Mouse (Mus musculus) heart, postnatal 0 days (tissue): ENCODE measurements around the gene Kif1c. TPM values are rescaled to one million over a fixed set of nuclear protein-coding genes. Genes with fewer than 3 reads are reported as not detected.

Source experiments
- ATAC-seq: fragments of 200-750 bp; cut with Nextera tagmentation; 2 replicates; pipeline ENCODE4 v1.8.0; 2017; ENCODE audit warnings: low read depth, moderate number of reproducible peaks, moderate library complexity; ENCODE audit not compliant: insufficient read depth
- DNase-seq: peaks from one replicate; pipeline ENCODE4 v3.0.0-alpha.2; 2016; ENCODE audit warnings: low spot score
- H3K27ac ChIP-seq: fragments of 300-500 bp; sonication (generic); 2 replicates; pipeline ENCODE4 v1.5.1; 2014; ENCODE audit warnings: low read depth, mild to moderate bottlenecking
- H3K27me3 ChIP-seq: fragments of 300-500 bp; sonication (generic); 2 replicates; pipeline ENCODE4 v1.6.1; 2014; ENCODE audit warnings: low read length, mixed read lengths; ENCODE audit not compliant: control insufficient read depth, insufficient read depth
- H3K36me3 ChIP-seq: fragments of 300-500 bp; sonication (generic); replicated peaks from 2 replicates; pipeline ENCODE4 v1.6.1; 2014; ENCODE audit warnings: low read length, mixed read lengths; ENCODE audit not compliant: control insufficient read depth, insufficient read depth
- H3K4me1 ChIP-seq: fragments of 300-500 bp; sonication (generic); 2 replicates; pipeline ENCODE4 v1.6.1; 2014; ENCODE audit warnings: antibody characterized with exemption; ENCODE audit not compliant: control insufficient read depth, insufficient read depth
- H3K4me2 ChIP-seq: fragments of 300-500 bp; sonication (generic); 2 replicates; pipeline ENCODE4 v1.6.1; 2014; ENCODE audit warnings: low read depth, mild to moderate bottlenecking, low read length, moderate library complexity
- H3K4me3 ChIP-seq: fragments of 300-500 bp; sonication (generic); 2 replicates; pipeline ENCODE4 v1.5.1; 2014; ENCODE audit warnings: low read depth, low read length
- H3K9ac ChIP-seq: fragments of 300-500 bp; sonication (generic); replicated peaks from 2 replicates; pipeline ENCODE4 v1.6.1; 2014; ENCODE audit warnings: low read depth, low read length, mixed read lengths
- H3K9me3 ChIP-seq: fragments of 300-500 bp; sonication (generic); replicated peaks from 2 replicates; pipeline ENCODE4 v1.6.1; 2016; ENCODE audit warnings: low read length; ENCODE audit not compliant: control insufficient read depth
- CTCF ChIP-seq: IDR thresholded peaks from 2 replicates; pipeline ENCODE4 v1.5.1; 2016; ENCODE audit warnings: antibody characterized with exemption, control low read depth, low read depth
- EP300 ChIP-seq: IDR thresholded peaks from 2 replicates; pipeline ENCODE4 v1.6.1; 2016; ENCODE audit warnings: antibody characterized with exemption, low read depth
- WGBS: fragments of 180-500 bp; shearing (Covaris S2); extraction: QIAGEN DNeasy Blood & Tissue Kit; methylation state at CpG from one replicate; pipeline ENCODE4 v1.1.7; 2014; 5-methylcytosine and 5-hydroxymethylcytosine counted together
- polyA plus RNA-seq: library from polyadenylated mRNA; unstranded; fragments of >200 nt; fragmentation: Nextera tagmentation; extraction: Ambion mirVana; gene quantifications from 2 replicates; pipeline ENCODE4 v1.2.1, GENCODE M21; 2015
- total RNA-seq: library from RNA; depleted of rRNA; stranded (reverse); fragments of >200 nt; gene quantifications from 2 replicates; pipeline ENCODE4 v1.2.3, GENCODE M21; 2014; ENCODE audit warnings: low replicate concordance

Gene Kif1c
- total and polyA plus RNA-seq, 2 experiments from 2014 or later: 6.4 to 92.9 TPM

DNA sequence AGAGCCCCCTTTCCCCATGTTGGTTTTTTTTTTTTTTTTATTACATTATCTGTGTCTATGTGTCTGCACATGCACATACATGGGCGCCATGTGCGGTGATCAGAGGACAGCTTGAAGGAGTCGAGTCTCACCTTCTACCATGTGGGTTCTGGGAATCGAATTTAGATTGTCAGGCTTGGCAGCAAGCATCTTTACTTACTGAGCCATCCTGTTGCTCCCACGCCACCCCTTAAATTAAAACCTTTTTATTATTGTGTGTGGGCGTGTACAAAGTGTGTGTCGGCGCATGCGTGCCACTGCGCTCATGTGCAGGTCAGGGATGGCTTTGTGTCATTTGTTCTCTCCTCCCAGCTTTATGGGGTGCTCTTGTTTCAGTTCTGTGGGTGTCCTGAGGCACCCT lies 10.7 kb downstream of the Kif1c start:
- WGBS: 95% methylated on average over 10 of the region's 10 CpGs
- Histone ChIP-seq H3K9me3 (no peaks in the 10 kb centered on the region), H3K36me3 (peaks cover 86% of the 10 kb centered on the region), H3K4me1 (no peaks in the 10 kb centered on the region), H3K4me2 (no peak overlapping the region), H3K27me3 (no peaks in the 10 kb centered on the region), H3K27ac (no peak overlapping the region), H3K9ac (no peak overlapping the region), H3K4me3 (no peak overlapping the region)
- ATAC-seq: no peak
- no peak for DNase-seq
- TF ChIP-seq CTCF (no peak), EP300 (no peak)

- peaks cover 86% of the 10 kb centered on the region for H3K36me3 ChIP-seq
- 88% methylated on average over 6 of the region's 6 CpGs for WGBS
Measured at GRCm38 (mm10) chr11:70713222-70713621, 12.9 kb downstream of the Kif1c start.

GRCm38 (mm10) chr11:70715832-70716231 lies 15.5 kb downstream of the Kif1c start:
- 90% methylated on average over 6 of the region's 6 CpGs for WGBS
- no peaks in the 10 kb centered on the region for H3K4me1 ChIP-seq
- H3K36me3 ChIP-seq: peaks cover 86% of the 10 kb centered on the region
- no peak overlapping the region for H3K27ac ChIP-seq
- DNase-seq: no peak
- H3K9me3 ChIP-seq: no peaks in the 10 kb centered on the region
- H3K27me3 ChIP-seq: no peaks in the 10 kb centered on the region
- no peak for ATAC-seq
- H3K9ac ChIP-seq: no peak overlapping the region
- TF ChIP-seq CTCF: no peak
- TF ChIP-seq EP300: no peak
- H3K4me3 ChIP-seq: no peak overlapping the region
- H3K4me2 ChIP-seq: no peak overlapping the region

More at GRCm38 (mm10) chr11:70713222-70713621, 12.9 kb downstream of the Kif1c start:
- Histone ChIP-seq H3K4me1 (no peaks in the 10 kb centered on the region), H3K9me3 (no peaks in the 10 kb centered on the region), H3K9ac (no peak overlapping the region), H3K4me2 (no peak overlapping the region), H3K27ac (no peak overlapping the region), H3K27me3 (no peaks in the 10 kb centered on the region), H3K4me3 (no peak overlapping the region)
- TF ChIP-seq EP300: no peak
- TF ChIP-seq CTCF: no peak
- DNase-seq: no peak
- no peak for ATAC-seq

DNA sequence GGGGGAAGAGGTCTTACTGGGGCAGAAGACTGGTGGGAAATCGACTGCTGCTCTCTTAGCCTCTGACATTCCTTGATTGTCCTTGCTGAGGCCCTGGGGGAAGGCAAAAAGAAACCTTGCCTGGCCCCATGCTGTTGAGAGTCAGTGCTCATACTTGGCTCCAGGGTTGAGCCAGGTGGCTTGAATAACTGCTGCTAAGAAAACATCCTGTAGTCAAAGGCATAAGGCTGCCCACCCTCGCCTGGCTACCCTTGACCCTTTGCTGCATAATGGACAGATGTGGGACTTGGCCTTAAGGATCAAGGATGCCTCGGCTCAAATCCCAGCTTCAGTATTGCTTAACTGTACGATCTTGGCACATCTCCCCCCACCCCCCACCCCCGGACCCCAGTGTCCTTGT lies 18.1 kb downstream of the Kif1c start:
- WGBS: 82% methylated on average over 5 of the region's 5 CpGs
- ATAC-seq (no peak), DNase-seq (no peak)
- peaks cover 87% of the 10 kb centered on the region for H3K36me3 ChIP-seq
- no peak overlapping the region for H3K9ac ChIP-seq
- H3K4me3 ChIP-seq: no peak overlapping the region
- TF ChIP-seq EP300: no peak
- TF ChIP-seq CTCF: no peak
- no peaks in the 10 kb centered on the region for H3K27me3 ChIP-seq
- H3K4me1 ChIP-seq: no peaks in the 10 kb centered on the region
- no peak overlapping the region for H3K4me2 ChIP-seq
- no peak overlapping the region for H3K27ac ChIP-seq
- no peaks in the 10 kb centered on the region for H3K9me3 ChIP-seq

DNA sequence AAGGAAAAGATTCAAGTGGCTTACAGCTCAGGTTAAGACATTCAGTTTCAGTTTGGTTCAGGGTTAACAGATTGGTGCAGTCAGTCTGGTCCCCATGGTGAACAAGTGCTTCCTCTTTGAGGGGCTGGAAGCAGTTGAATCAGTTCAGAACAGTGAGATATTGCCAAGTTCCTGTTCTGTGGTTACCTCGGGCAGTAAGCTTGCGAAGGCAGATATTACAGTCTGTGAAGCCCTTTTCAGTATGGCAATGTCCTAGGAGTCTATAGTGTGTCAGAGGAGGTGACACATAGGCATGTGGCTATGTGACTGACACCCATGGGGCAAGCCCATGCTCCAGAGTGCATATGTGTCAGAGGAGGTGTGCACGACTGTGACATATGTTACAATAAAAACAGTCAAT lies 20.2 kb downstream of the Kif1c start:
- Histone ChIP-seq H3K27me3 (no peaks in the 10 kb centered on the region), H3K9me3 (no peaks in the 10 kb centered on the region), H3K4me2 (no peak overlapping the region), H3K4me3 (no peak overlapping the region), H3K36me3 (peaks cover 97% of the 10 kb centered on the region), H3K4me1 (no peaks in the 10 kb centered on the region), H3K27ac (no peak overlapping the region), H3K9ac (no peak overlapping the region)
- TF ChIP-seq EP300 (no peak), CTCF (no peak)
- ATAC-seq (no peak), DNase-seq (no peak)
- 64% methylated on average over 3 of the region's 3 CpGs for WGBS

- H3K27ac ChIP-seq: no peak overlapping the region
- H3K4me3 ChIP-seq: no peak overlapping the region
- H3K36me3 ChIP-seq: peaks cover 97% of the 10 kb centered on the region
- no peaks in the 10 kb centered on the region for H3K9me3 ChIP-seq
- peak; percentile 58; the same call in 1 of the 2 replicates for ATAC-seq
- H3K4me2 ChIP-seq: no peak overlapping the region
- H3K27me3 ChIP-seq: no peaks in the 10 kb centered on the region
- H3K9ac ChIP-seq: no peak overlapping the region
- no peak for TF ChIP-seq CTCF
- no peak for TF ChIP-seq EP300
- WGBS: 54% methylated on average over 3 of the region's 3 CpGs
- DNase-seq: no peak
- no peaks in the 10 kb centered on the region for H3K4me1 ChIP-seq
Measured at GRCm38 (mm10) chr11:70721072-70721471, 20.7 kb downstream of the Kif1c start.
